Mouse (Mus musculus) kidney, embryonic 14.5 days (tissue): ENCODE data around the gene Iqgap2. TPM values are rescaled to one million over a fixed set of nuclear protein-coding genes. Genes with fewer than 3 reads are reported as not detected.

Experiments
- ATAC-seq: fragments of 200-750 bp; cut with Nextera tagmentation; 2 replicates; pipeline ENCODE4 v1.8.0; 2017; ENCODE audit warnings: moderate number of reproducible peaks, mild to moderate bottlenecking, moderate TSS enrichment, moderate library complexity; ENCODE audit not compliant: low FRiP score, low TSS enrichment
- H3K27ac ChIP-seq: fragments of 300-500 bp; sonication (generic); 2 replicates; pipeline ENCODE4 v1.5.1; 2014; ENCODE audit warnings: low read depth, mild to moderate bottlenecking, low read length, moderate library complexity, mixed read lengths
- H3K27me3 ChIP-seq: fragments of 300-500 bp; sonication (generic); 2 replicates; pipeline ENCODE4 v1.6.1; 2014; ENCODE audit warnings: mild to moderate bottlenecking, low read length; ENCODE audit not compliant: control insufficient read depth, insufficient read depth
- H3K36me3 ChIP-seq: fragments of 300-500 bp; sonication (generic); 2 replicates; pipeline ENCODE4 v1.6.1; 2014; ENCODE audit warnings: low read length, mixed read lengths; ENCODE audit not compliant: control insufficient read depth, insufficient read depth
- H3K4me1 ChIP-seq: fragments of 300-500 bp; sonication (generic); 2 replicates; pipeline ENCODE4 v1.6.1; 2014; ENCODE audit warnings: low read length, mixed read lengths; ENCODE audit not compliant: control insufficient read depth, insufficient read depth
- H3K4me2 ChIP-seq: fragments of 300-500 bp; sonication (generic); replicated peaks from 2 replicates; pipeline ENCODE4 v1.6.1; 2014; ENCODE audit warnings: low read depth, mild to moderate bottlenecking, low read length
- H3K4me3 ChIP-seq: fragments of 300-500 bp; sonication (generic); 2 replicates; pipeline ENCODE4 v1.5.1; 2014; ENCODE audit warnings: mild to moderate bottlenecking, low read length
- H3K9ac ChIP-seq: fragments of 300-500 bp; sonication (generic); 2 replicates; pipeline ENCODE4 v1.6.1; 2014; ENCODE audit warnings: low read depth, mild to moderate bottlenecking, low read length, moderate library complexity
- H3K9me3 ChIP-seq: fragments of 300-500 bp; sonication (generic); 2 replicates; pipeline ENCODE4 v1.6.1; 2016; ENCODE audit warnings: low read length; ENCODE audit not compliant: control insufficient read depth
- WGBS: fragments of 180-500 bp; shearing (Covaris S2); extraction: QIAGEN DNeasy Blood & Tissue Kit; methylation state at CpG from one replicate; pipeline ENCODE4 v1.1.7; 2014; 5-methylcytosine and 5-hydroxymethylcytosine counted together
- polyA plus RNA-seq: library from polyadenylated mRNA; unstranded; fragments of >200 nt; fragmentation: Nextera tagmentation; extraction: Ambion mirVana; gene quantifications from 2 replicates; pipeline ENCODE4 v1.2.1, GENCODE M21; 2014

The Iqgap2 gene
- polyA plus RNA-seq, 1 experiment from 2014 or later, result 11.2 TPM

GRCm38 (mm10) chr13:95679491-95679941 lies 212.2 kb downstream of the Iqgap2 start:
- H3K9ac ChIP-seq, result no peak overlapping the region
- H3K36me3 ChIP-seq, result no peaks in the 10 kb centered on the region
- ATAC-seq, result no peak
- H3K4me2 ChIP-seq, result no peak overlapping the region
- H3K4me1 ChIP-seq, result no peaks in the 10 kb centered on the region
- H3K27ac ChIP-seq, result no peak overlapping the region
- no peaks in the 10 kb centered on the region for H3K27me3 ChIP-seq
- no peak overlapping the region for H3K4me3 ChIP-seq
- no peaks in the 10 kb centered on the region for H3K9me3 ChIP-seq
- WGBS, result 84% methylated on average over 4 of the region's 4 CpGs

GRCm38 (mm10) chr13:95679078-95679477 lies 212.6 kb downstream of the Iqgap2 start:
- no peak overlapping the region for H3K27ac ChIP-seq
- no peak overlapping the region for H3K4me3 ChIP-seq
- no peak overlapping the region for H3K9ac ChIP-seq
- no peaks in the 10 kb centered on the region for H3K36me3 ChIP-seq
- ATAC-seq, result no peak
- H3K4me2 ChIP-seq, result no peak overlapping the region
- H3K27me3 ChIP-seq, result no peaks in the 10 kb centered on the region
- no peaks in the 10 kb centered on the region for H3K9me3 ChIP-seq
- 88% methylated on average over 5 of the region's 5 CpGs for WGBS
- H3K4me1 ChIP-seq, result no peaks in the 10 kb centered on the region

- no peaks in the 10 kb centered on the region for H3K9me3 ChIP-seq
- 91% methylated on average over 7 of the region's 7 CpGs for WGBS
- no peak overlapping the region for H3K27ac ChIP-seq
- H3K9ac ChIP-seq, result no peak overlapping the region
- H3K4me3 ChIP-seq, result no peak overlapping the region
- no peak overlapping the region for H3K4me2 ChIP-seq
- H3K36me3 ChIP-seq, result 0 out of 2 replicates have a peak, but pooled peaks cover 3% of the 10 kb centered on the region
- no peak for ATAC-seq
- H3K4me1 ChIP-seq, result no peaks in the 10 kb centered on the region
- no peaks in the 10 kb centered on the region for H3K27me3 ChIP-seq
Measured at GRCm38 (mm10) chr13:95672372-95672771, 219.3 kb downstream of the Iqgap2 start.

- H3K9ac ChIP-seq, result no peak overlapping the region
- H3K4me3 ChIP-seq, result no peak overlapping the region
- H3K27me3 ChIP-seq, result no peaks in the 10 kb centered on the region
- 0 out of 2 replicates have a peak, but pooled peaks cover 3% of the 10 kb centered on the region for H3K36me3 ChIP-seq
- no peak; the same call in 1 of the 2 replicates for ATAC-seq
- 88% methylated on average over 9 of the region's 9 CpGs for WGBS
- no peak overlapping the region for H3K27ac ChIP-seq
- H3K4me1 ChIP-seq, result no peaks in the 10 kb centered on the region
- no peaks in the 10 kb centered on the region for H3K9me3 ChIP-seq
- H3K4me2 ChIP-seq, result no peak overlapping the region
Measured at GRCm38 (mm10) chr13:95671108-95671897, 220.4 kb downstream of the Iqgap2 start.

GRCm38 (mm10) chr13:95670534-95670933 lies 221.2 kb downstream of the Iqgap2 start:
- Histone ChIP-seq H3K4me2 (no peak overlapping the region), H3K36me3 (0 out of 2 replicates have a peak, but pooled peaks cover 3% of the 10 kb centered on the region), H3K4me3 (no peak overlapping the region), H3K9me3 (no peaks in the 10 kb centered on the region), H3K9ac (no peak overlapping the region), H3K27ac (no peak overlapping the region), H3K4me1 (no peaks in the 10 kb centered on the region), H3K27me3 (no peaks in the 10 kb centered on the region)
- ATAC-seq, result no peak
- WGBS, result 90% methylated on average over 5 of the region's 5 CpGs

GRCm38 (mm10) chr13:95667260-95667659 lies 224.5 kb downstream of the Iqgap2 start:
- no peak overlapping the region for H3K27ac ChIP-seq
- H3K4me1 ChIP-seq, result no peaks in the 10 kb centered on the region
- no peak overlapping the region for H3K4me3 ChIP-seq
- no peak overlapping the region for H3K4me2 ChIP-seq
- H3K27me3 ChIP-seq, result no peaks in the 10 kb centered on the region
- no peak overlapping the region for H3K9ac ChIP-seq
- H3K9me3 ChIP-seq, result no peaks in the 10 kb centered on the region
- ATAC-seq, result 0 out of 2 replicates have a peak, but pooled peaks have one; percentile 55
- WGBS, result 14% methylated on average over 7 of the region's 7 CpGs
- 0 out of 2 replicates have a peak, but pooled peaks cover 2% of the 10 kb centered on the region for H3K36me3 ChIP-seq

- no peak overlapping the region for H3K4me2 ChIP-seq
- no peak overlapping the region for H3K9ac ChIP-seq
- H3K36me3 ChIP-seq, result no peaks in the 10 kb centered on the region
- no peaks in the 10 kb centered on the region for H3K27me3 ChIP-seq
- H3K27ac ChIP-seq, result no peak overlapping the region
- no peaks in the 10 kb centered on the region for H3K4me1 ChIP-seq
- no peaks in the 10 kb centered on the region for H3K9me3 ChIP-seq
- H3K4me3 ChIP-seq, result no peak overlapping the region
- 82% methylated on average over 13 of the region's 13 CpGs for WGBS
- ATAC-seq, result no peak
Measured at GRCm38 (mm10) chr13:95665644-95666356, 225.9 kb downstream of the Iqgap2 start.

GRCm38 (mm10) chr13:95663834-95664233 lies 227.9 kb downstream of the Iqgap2 start:
- ATAC-seq, result no peak
- Histone ChIP-seq H3K27me3 (no peaks in the 10 kb centered on the region), H3K4me3 (no peak overlapping the region), H3K9ac (no peak overlapping the region), H3K4me1 (no peaks in the 10 kb centered on the region), H3K4me2 (no peak overlapping the region), H3K36me3 (no peaks in the 10 kb centered on the region; the same call in 1 of the 2 replicates), H3K9me3 (no peaks in the 10 kb centered on the region), H3K27ac (no peak overlapping the region)
- WGBS, result 92% methylated on average over 4 of the region's 4 CpGs

- Histone ChIP-seq H3K36me3 (no peaks in the 10 kb centered on the region; the same call in 1 of the 2 replicates), H3K4me2 (no peak overlapping the region), H3K27ac (0 out of 2 replicates have a peak overlapping the region, but pooled peaks have one; percentile 8), H3K9ac (no peak overlapping the region), H3K4me3 (no peak overlapping the region), H3K4me1 (peaks cover 9% of the 10 kb centered on the region; the same call in 1 of the 2 replicates), H3K9me3 (no peaks in the 10 kb centered on the region), H3K27me3 (no peaks in the 10 kb centered on the region)
- 71% methylated on average over 7 of the region's 7 CpGs for WGBS
- no peak for ATAC-seq
Measured at GRCm38 (mm10) chr13:95659432-95659831, 232.3 kb downstream of the Iqgap2 start.
